Mouse (Mus musculus) ES-E14 (cell line): ENCODE results near the gene Prex1.

Experiments used
- CHD2 ChIP-seq: IDR thresholded peaks from 2 replicates; pipeline ENCODE4 v1.6.1; 2014; ENCODE audit warnings: mild to moderate bottlenecking, low read depth, low read length, inconsistent platforms
- HCFC1 ChIP-seq: IDR thresholded peaks from 2 replicates; pipeline ENCODE4 v1.6.1; 2012; ENCODE audit warnings: low read length, inconsistent platforms, borderline replicate concordance; ENCODE audit not compliant: insufficient read depth
- MAFK ChIP-seq: IDR thresholded peaks from 2 replicates; pipeline ENCODE4 v1.6.1; 2014; ENCODE audit warnings: mild to moderate bottlenecking, low read depth, low read length, inconsistent platforms; ENCODE audit not compliant: insufficient read depth
- ZC3H11A ChIP-seq: IDR thresholded peaks from 2 replicates; pipeline ENCODE4 v1.6.1; 2012; ENCODE audit warnings: low read depth, mild to moderate bottlenecking, inconsistent platforms, low read length, borderline replicate concordance
- ZNF384 ChIP-seq: IDR thresholded peaks from 2 replicates; pipeline ENCODE4 v1.6.1; 2012; ENCODE audit warnings: low read depth, low read length, inconsistent platforms

GRCm38 (mm10) chr2:166553502-166554168 lies 160.0 kb downstream of the Prex1 start:
- TF ChIP-seq MAFK (no peak), ZNF384 (no peak), HCFC1 (no peak), ZC3H11A (no peak), CHD2 (no peak)
